Mouse (Mus musculus): Measurements from ENCODE around the gene Anxa4.

Anxa4 gene

DNA sequence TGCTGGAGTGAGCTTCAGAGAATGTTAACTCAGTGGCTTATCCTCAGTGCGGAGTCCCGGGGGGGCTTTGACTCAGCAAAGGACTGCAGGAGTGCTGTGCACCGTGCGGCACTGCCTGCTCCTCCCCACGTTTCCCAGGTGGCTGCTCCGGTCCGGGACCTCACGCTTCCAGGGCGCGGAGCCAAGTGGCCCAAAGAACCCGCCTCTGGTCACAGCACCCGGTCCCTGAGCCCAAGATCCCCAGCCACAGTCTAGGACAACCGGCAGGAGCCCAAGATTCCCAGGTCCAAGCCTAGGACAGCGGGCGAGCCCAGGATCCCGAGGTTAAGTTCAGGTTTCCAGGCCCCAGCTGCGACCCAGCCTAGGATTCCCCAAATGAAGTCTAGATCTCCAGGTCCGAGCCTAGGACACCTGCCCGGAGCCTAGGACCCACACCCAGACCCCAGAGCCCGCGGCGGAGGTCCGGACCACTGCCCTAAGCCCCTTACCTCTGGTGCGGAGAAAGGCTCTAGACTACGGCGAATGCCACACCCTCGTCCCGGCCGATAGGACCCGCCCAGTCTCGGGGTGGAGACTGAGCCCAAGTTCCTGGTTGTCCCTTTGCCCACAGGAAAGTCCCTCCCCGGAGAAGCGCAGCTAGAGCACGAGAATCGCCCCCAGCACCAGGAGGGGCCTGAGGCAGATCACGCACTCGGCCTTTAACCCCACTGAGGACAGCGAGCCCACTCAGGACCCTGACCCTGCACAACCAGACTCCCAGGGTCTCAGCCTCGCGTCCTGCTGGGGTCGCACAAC lies at the start of gene Anxa4:
TSS of gene Anxa4 (minus strand) at position 564 of the 795 bp plus-strand sequence.
- DNase-seq (ENCODE audit: low read depth, low spot score) = peak; percentile 49

DNA sequence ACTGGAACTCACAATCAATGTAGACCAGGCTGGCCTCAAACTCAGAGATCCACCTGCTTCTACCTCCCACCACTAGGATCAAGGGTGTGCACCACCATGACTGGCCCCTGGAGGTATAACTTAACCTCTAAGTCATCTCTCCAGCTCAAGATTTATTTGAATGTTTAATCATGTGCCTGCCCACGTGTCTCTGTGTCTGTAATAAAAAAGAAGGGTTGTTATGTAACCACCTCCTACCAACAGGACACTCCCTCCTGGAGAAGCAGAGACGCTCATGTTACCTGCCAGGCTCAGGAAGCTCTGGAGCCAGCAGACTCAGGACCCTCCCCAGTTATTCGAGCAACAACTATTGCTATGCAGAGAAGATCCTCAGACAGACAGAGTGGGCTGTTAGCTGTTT lies 48.6 kb upstream of the Anxa4 start:
- no peak for DNase-seq (ENCODE audit: low read depth, low spot score)

DNA sequence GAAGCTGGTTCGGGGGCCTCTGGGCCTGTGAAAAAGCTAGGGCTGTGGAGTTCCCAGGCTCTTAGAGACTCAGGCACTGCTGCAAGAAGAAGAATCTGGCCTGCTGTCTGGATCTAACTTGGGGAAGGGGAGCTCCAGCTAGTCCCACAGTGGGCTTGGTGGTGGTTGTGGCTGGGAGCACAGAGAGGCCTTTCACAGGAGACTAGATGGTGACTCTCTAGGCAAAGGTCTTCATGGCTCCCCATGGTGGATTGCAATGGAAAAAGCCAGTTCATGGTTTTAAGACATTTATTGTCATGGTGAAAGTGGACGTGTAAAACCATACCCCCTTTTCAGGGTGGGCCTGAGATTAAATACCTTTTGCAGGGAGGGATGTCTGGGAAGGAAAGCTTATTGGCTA lies 45.7 kb upstream of the Anxa4 start:
- no peak for DNase-seq (ENCODE audit: low read depth, low spot score)

DNA sequence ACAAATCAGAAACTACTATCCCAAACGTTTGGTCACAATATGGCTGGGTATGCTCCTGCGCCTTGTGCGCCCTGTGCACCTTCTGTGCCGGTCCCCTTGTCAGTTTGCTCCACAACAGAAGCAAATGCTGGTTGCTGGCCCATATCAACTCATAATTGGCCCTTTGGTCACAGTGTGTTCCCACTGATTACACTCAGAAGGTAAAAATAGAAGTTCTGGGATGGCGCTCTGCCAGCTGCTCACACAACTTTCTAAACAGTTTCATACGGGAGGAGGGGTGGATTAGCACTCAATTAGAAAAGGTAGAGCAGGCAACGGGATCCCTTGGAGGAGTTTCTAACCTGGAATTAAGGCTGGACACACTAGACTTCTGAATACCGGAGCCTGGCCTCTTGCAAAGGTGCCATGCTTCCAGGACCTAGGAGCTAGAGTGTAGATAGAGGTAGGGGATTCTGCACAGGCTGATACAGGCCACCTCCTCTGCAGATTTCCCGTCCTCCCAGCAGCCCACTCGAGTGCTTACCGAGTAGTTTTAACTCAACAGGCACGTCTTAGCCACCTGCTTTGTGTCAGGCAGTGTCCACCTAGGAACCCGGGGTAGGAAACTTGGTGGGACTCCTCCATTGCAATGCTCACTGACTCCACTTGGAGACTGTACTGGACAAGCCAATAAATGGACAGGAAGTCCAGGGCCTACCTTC lies 39.6 kb upstream of the Anxa4 start:
- DNase-seq (ENCODE audit: low read depth, low spot score) = no peak

DNA sequence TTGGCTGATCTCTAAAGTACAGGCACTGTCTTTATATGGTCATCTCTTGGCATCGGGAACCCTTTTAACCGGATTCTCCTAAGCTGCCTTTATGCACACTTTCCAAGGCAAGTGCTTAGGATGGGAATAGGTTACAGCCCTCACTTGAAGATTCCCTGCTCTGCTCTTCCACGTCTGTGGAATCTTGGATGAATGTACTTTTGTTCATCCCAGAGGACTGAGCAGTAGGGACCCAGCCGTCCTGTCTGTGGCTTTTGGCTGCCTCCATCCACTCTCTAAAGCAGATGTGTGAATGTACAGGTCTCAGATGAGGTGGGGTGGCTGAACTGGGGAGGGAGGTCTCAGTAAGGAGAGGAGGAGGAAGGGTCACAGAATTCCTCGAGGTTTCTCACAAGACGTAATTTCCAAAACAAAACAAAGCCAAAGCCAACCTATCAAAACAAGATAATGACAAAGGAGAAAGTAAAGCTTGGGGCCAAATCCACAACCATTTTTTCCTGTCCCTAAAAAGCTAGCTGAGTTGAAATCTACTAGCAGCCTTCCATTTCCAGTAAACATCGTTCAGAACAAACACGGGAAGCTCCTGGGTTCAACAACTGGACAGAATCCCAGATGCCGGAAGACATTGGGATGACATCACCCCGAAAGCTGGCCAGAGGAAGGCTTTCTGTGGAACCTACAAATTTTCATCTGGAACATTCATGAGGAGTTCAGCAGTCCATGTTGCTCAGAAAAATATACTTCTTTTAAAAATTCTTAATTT lies 37.5 kb upstream of the Anxa4 start:
- no peak for DNase-seq (ENCODE audit: low read depth, low spot score)

DNA sequence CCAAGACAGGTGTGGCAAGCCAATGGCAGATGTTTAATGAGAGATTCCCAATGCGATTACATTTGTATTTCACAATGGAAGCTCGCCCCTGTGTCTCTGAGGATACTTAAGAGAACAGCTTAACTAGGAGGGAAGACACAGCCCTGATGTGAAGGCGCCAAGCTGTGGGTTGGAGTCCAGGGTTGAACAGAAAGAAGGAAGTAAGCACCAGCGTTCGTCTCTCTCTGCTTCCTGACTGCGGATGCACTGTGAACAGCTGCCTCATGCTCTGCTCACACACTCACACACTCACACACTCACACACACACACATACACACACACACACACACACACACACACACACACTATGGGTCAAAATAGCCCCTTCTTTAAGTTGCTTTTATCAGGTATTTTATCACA lies 36.4 kb upstream of the Anxa4 start:
- DNase-seq (ENCODE audit: low read depth, low spot score) = no peak

DNA sequence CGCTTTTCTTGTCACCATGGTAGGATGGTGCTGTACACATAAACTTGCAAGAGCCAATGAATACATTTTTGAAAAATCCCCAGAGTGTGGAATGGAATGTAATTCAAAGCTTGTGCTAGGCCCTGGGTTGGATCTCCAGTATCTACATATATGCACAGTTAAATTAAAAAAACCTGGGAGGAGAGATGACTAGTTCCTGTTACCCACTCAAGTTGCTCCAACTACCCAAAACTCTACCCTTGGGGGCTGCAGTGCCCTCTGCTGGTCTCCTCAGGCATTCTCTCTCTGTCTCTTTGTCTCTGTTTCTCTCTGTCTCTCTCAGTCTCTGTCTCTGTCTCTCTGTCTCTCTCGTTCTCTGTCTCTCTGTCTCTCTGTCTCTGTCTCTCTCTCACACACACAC lies 34.0 kb upstream of the Anxa4 start:
- DNase-seq (ENCODE audit: low read depth, low spot score) = no peak

DNA sequence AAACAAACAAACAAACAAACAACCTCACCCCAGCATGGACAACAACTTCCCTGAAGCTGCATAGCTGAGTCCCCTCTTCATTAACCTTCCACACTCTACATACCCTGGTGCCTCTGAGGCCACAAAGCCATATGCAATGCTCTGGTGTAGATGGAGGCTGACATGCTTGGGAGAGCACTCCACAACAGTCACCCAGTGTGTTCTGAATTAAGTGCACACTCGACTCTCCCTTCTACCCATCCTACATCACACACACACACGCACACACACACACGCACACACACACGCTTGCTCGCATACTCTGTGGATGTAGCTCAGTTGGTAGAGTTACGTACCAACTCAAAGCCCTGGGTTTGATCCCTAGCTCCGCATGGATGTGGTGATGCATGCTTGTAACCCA lies 31.0 kb upstream of the Anxa4 start:
- no peak for DNase-seq (ENCODE audit: low read depth, low spot score)

DNA sequence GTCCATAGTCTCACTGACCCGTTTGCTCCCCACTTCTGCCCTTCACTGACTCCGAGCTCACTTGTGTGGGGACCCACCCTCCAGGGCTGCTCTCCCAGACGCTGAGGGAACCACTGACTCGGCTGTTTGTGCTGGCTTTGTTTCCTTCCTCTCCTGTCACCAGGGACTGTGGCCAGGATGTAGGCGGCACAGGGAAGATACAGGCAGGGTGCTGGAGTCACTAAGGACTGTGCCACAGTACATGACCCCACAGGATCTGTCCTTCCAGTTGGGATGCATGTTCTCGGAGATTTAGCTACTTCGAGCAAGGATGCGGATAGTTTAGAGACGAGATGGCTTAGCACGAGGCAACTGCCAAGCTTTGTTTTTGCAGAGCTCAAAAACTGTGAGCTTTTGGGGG lies 30.4 kb upstream of the Anxa4 start:
- no peak for DNase-seq (ENCODE audit: low read depth, low spot score)

DNA sequence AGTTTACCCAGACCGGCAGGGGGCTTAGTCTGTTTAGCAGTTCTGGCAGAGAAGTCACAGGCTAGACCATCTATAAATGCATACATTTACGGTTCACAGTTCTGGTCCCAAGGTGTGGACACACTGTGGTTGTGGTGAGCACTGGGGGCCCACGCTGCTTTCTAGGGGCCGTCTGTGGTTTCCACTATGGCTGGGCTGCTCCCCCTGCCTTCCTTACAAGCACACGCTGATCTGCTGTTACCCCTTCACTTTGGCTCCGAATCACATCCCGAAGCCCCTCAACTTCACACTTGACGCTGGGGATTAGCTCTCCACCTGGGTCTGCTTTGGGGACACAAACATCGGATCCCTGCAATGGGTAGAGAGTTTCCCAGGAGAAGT lies 29.7 kb upstream of the Anxa4 start:
- no peak for DNase-seq (ENCODE audit: low read depth, low spot score)

DNA sequence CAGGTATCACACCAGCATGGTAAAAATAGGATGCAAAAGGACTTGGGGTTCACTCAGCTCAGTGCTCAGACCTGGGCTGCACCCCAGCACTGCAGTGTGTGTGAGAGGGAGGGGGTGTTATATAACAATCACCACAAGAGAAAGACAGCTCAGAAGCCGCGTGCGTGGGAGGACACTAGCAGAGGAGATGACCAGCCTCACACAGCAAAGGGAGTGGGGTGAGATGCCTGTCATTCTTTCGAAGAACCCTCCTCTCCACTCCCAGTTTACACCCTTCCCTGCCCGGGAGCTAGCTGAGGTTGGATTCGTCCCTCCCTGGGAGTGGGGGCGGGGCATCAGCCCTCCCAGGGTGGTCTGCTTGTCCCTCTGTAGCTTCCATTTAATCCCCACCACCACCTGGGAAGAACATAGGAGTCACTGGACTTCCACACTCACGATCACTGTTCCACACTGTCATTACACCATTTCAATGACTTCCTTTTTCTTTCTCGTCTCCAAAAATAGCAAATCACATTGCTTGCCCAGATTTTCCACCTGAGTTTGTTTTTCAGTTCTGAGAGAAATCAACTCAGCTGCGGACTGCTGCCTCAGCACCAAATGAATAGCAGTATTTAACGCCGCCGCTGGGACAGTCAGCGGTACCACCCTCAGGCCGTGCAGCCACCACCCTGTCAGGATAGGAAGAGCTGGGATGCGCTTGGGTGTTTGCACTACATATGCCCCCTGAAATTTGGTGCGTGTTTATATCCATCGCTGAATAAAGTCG lies 29.1 kb upstream of the Anxa4 start:
- DNase-seq (ENCODE audit: low read depth, low spot score) = peak; percentile 45

DNA sequence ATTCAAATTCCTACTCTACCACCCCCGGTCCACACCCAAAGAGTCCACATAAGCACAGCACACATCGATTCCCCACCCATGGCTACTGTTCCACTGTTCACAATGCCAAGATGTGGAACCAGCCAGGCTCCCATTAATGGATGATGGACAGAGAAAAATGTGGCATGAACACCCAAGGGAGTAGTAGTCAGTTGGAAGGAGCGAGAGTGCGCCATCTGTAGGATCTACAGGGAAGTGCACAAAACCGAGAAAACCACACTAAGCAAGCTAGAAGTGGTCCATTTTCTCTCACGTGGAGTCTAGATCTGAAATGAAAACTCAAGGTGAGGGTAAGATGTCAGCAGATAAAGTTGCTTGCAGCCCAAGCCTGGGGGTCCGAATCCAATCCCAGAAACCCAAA lies 27.3 kb upstream of the Anxa4 start:
- DNase-seq (ENCODE audit: low read depth, low spot score) = peak; percentile 45

DNA sequence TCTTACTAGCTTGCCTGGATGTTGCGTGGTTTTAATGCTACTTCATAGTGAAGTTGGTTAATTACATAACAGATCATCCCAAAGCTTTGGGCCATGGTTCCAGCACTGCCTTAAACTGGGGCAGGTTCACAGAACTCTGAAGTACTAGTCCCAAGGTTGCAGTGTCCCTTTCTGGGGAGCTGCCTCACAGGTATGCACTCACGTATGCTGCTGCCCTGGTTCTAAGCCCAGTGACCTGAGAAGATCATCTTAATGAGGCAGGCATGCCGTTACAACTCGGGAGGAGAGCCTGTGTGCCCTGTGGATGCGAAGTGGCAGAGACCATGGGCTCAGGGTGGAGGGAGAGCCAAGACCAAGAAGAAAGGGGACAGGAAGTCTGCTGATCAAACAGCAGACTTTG lies 26.5 kb upstream of the Anxa4 start:
- no peak for DNase-seq (ENCODE audit: low read depth, low spot score)

DNA sequence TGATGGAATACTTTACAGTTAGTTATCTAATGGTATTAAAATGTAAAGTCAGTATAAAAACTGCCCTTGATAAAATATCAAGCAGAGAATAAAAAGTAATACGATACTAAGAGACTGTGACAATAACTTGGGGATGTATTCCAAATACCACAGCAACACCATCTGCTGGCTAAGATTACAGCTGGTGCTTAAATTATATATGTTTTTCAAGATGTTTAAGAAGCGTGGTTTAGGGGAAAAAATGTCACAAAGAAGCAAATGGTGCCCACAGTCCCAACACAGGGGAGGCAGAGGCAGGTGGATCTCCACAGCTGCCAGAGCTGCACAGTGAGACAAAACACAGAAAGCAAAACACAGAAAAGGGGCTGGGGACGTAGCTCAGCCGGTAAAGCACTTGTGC lies 25.5 kb upstream of the Anxa4 start:
- no peak for DNase-seq (ENCODE audit: low read depth, low spot score)

DNA sequence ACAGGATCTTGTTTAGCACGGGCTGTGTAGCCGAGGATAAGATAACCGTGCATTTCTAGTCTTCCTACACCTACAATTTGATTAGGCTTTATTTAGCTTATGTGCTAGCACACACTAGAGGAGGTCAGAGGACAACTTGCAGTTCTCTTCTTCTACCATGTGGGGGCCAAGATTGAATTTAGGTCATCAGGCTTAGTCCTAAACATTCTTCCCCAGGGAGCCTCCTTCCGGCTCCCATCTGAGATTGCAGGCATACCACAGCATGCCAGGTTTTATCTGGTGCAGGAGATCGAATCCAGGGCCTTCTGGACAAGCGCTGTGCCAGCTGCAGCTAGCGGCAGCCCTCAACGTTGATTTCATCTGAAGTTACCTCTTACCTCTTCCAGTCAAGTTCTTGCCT lies 23.2 kb upstream of the Anxa4 start:
- DNase-seq (ENCODE audit: low read depth, low spot score) = peak; percentile 76

DNA sequence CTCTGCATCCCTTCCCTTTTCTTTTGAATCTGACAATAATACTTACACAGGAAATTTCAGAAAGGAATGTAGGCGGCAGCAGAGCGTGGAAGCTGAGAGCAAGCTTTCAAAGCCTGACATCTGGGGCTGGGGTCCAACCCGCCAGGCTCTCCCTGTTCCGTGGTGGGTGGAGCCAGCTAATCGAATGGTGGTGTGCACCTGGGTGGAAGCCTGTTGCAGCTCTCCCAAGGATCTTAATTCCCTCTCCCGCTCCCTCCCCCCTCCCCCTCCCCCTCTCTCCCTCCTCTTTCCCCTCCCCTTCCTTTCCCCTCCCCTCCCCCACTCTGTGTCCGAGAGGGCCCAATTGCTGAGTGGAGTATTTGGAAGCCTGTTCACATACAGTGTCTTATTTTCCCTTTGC lies 22.1 kb upstream of the Anxa4 start:
- no peak for DNase-seq (ENCODE audit: low read depth, low spot score)

DNA sequence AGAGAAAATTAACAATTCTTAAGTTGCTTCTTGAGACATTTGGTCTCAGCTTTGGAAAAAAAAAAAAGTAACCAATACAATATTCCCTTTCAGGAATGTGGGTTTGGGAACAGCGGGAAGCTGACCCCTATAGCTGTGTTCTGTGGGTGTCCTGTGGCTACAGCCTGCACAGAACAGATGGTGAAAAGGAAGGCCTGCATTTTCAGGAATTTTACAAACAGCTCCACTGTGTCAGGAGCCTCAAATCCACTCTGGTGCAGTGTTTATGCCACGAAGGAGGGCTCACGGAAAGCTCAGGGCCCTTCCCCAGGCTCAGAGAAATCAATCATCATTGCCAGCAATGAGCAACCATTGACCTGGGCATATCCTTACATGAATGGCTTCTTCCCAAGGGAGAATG lies 21.5 kb upstream of the Anxa4 start:
- no peak for DNase-seq (ENCODE audit: low read depth, low spot score)

DNA sequence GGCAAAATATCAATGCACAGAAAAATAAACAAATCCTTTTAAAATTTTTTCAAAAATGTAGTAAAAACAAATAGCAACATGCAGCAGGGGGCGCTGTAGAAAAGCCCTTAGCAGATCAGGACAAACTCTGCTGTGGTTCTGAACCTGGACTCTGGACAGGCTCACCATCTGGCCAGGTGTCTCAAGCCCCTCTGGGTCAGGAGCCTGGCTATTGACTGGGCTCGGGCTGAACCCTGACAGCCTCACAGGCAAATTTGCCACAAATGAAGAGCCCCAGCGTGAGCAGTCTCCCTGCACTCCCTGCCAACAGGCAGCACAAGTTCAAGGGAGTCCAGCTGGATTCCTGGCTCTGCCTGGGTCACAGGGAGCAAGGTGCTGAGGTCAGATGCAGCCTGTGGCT lies 20.0 kb upstream of the Anxa4 start:
- no peak for DNase-seq (ENCODE audit: low read depth, low spot score)

DNA sequence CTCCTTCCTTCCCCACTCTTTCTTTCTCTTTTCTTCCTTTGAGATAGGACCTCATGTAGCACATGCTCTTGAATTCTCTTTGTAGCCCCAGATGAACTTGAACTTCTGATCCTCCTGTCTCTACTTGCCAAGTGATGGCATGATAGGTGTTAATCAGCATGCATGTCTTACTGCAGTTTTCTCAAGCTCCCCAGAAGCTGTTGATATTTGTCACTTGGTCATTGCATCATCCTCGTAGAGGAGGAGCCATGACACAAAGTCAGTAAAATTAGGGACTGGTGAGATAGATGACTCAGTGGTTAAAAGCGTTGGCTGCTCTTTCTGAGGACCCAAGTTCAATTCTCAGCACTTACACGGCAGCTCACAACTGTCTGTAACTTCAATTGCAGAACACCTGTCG lies 19.5 kb upstream of the Anxa4 start:
- DNase-seq (ENCODE audit: low read depth, low spot score) = no peak

DNA sequence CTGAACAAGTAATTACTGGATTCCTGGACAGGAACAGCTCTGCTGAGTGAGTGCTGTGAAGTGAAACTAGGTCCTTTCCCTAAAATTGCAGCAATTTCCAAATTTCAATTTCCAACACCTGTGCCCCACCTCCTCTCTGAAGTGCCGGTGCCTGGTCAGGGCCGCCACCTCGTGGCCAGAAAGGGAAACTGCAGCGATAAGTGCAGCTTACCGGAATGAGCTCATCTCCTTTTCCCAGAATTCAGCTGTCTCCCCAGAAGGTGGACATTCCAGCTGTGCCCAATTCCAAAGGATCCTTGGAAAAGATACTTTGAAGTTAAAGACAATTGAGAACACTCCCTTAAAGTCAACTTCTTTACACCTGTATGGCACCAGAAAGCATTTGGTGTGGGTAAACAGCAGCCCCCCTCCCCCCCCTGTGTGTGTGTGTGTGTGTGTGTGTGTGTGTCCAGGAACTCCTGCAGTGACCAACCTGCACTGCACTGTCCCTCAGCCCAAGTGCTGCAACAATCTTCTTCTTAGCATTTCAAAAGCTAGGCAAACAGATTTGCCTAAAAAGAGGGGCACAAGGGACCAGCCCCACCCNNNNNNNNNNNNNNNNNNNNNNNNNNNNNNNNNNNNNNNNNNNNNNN lies 13.2 kb upstream of the Anxa4 start:
- peak; percentile 66 for DNase-seq (ENCODE audit: low read depth, low spot score)

DNA sequence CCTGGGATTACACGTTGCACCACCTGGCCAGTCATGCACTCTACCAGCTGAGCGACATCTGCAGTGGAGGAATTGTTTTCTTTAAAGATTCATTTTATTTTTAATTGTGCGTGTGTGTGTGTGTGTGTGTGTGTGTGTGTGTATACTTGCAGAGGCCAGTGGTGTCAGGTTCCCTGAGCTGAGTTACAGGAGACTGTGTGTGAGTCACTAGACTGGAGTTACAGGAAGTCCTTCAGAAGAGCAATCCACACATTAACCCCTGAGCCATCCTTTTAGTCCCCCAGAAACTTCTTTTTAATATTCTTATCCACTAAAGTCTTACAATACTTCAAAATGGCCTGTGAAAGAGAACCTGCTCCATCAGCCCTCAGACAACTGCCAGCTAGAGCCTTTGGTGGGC lies 11.3 kb upstream of the Anxa4 start:
- no peak for DNase-seq (ENCODE audit: low read depth, low spot score)
